Mouse (Mus musculus) spleen, adult 18-20 months (tissue): ENCODE results near the gene Map7d2.

Experiments used
- DNase-seq, 2 experiments: peaks; one replicate each; pipeline ENCODE4 v3.0.0; 2022; ENCODE audit warnings: mixed read lengths in 2 of 2

Gene Map7d2

GRCm38 (mm10) chrX:159509847-159510715 lies 95.7 kb downstream of the Map7d2 start:
- DNase-seq, result no peak

GRCm38 (mm10) chrX:159510716-159511051 lies 96.3 kb downstream of the Map7d2 start:
- no peak for DNase-seq

- no peak for DNase-seq
Observed at GRCm38 (mm10) chrX:159515599-159515998, 101.2 kb downstream of the Map7d2 start.

GRCm38 (mm10) chrX:159521780-159522179 lies 107.4 kb downstream of the Map7d2 start:
- DNase-seq, result no peak

- no peak for DNase-seq
Observed at GRCm38 (mm10) chrX:159522651-159523050, 108.3 kb downstream of the Map7d2 start.

GRCm38 (mm10) chrX:159526388-159526787 lies 112.0 kb downstream of the Map7d2 start, which contains the start of gene Bclaf3:
Bclaf3 (plus strand) TSS chrX:159526688.
- no peak for DNase-seq

GRCm38 (mm10) chrX:159532427-159532810 lies 118.0 kb downstream of the Map7d2 start:
- DNase-seq, result peak; percentile 92 to 93

- DNase-seq, result peak; percentile 36 to 45
Observed at GRCm38 (mm10) chrX:159532811-159533462, 118.6 kb downstream of the Map7d2 start.

GRCm38 (mm10) chrX:159541936-159542335 lies 127.6 kb downstream of the Map7d2 start:
- DNase-seq, result no peak

- no peak for DNase-seq
Observed at GRCm38 (mm10) chrX:159547093-159547492, 132.7 kb downstream of the Map7d2 start.
